Mouse (Mus musculus) Muller cell, postnatal 12 days (primary cell): ENCODE results near the gene Anapc10.
A peak's percentile ranks its signal among the peaks of the same experiment; 100 is the strongest.
"Not testable (repeated sequence)": the region's sequence is repeated elsewhere in the genome, so short reads cannot be mapped to it uniquely, and the experiment has no call there.

ENCODE experiments used
- DNase-seq: peaks from one replicate; pipeline ENCODE4 v3.0.0-alpha.2; 2015; ENCODE audit errors: inconsistent ontology term

Anapc10 gene

GRCm38 (mm10) chr8:79711064-79711961 lies at the start of gene Anapc10, which contains the start of gene Abce1:
Anapc10 (plus strand) TSS chr8:79711820.
Abce1 (minus strand) TSS chr8:79711740.
- peak; percentile 96 for DNase-seq

DNA sequence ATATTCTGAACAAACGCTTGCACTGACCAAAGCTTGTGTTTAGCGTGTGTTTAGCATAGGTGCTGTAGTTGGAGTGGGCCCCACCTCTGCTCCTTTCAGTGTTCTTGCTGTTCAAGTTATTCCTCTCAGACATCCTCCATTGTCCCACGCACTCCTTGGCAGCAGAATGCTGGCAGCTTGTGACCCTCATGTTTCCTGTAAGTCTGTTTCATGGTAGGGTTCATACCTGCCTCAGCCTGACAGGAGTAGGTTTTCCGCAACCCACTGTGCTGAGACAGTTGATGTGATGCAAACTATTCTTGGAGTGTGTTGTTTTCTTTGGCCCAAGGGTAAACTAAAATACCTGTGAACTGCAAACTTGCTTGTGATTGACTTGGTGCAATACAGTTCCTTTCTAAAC lies 35.2 kb upstream of the Anapc10 start:
- DNase-seq, result no peak

- DNase-seq, result peak; percentile 36
Measured at GRCm38 (mm10) chr8:79679005-79679404, 32.6 kb upstream of the Anapc10 start.

DNA sequence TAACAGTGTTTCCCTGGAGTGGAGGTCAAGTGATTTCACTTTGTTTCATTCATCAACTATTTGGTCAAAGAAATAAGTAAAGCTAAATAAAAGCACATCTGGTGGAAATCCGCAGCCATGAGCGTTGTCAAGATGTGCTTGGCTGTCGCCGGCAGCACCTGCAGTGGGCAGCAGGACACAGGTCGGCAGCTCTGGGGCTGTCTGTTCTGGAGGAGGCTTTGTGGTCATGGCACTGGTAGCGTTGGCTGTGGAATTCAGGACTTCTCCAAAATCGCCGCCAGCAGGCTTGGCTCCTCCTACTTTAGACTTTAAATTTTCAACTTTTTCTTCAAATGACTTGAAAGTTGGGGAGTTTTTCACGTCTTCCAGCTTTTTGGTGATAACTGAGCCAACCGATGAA lies 31.5 kb upstream of the Anapc10 start:
- DNase-seq, result peak; percentile 20

- DNase-seq, result peak; percentile 41
Measured at GRCm38 (mm10) chr8:79680555-79680954, 31.1 kb upstream of the Anapc10 start.

DNA sequence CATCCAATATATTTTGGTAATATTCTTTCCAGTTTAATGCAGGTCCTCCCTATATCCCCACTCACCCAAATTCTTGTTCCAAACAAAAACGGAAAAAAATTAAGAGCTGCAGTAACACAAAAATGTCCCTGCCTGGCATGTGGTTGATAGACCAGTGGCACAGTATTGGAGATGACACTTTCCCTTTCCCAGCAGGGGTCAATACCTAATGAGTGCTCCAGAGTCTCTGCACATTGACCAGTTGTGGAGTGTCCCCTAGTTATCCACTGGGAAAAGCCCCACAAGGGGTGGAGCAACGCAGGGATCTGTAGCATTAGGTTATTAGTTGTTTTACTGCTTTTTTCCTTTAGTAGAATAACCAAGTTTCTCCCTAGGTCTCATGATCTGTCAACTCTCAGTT lies 30.7 kb upstream of the Anapc10 start:
- DNase-seq, result peak; percentile 38

GRCm38 (mm10) chr8:79685927-79686326 lies 25.7 kb upstream of the Anapc10 start:
- DNase-seq, result not testable (repeated sequence)

DNA sequence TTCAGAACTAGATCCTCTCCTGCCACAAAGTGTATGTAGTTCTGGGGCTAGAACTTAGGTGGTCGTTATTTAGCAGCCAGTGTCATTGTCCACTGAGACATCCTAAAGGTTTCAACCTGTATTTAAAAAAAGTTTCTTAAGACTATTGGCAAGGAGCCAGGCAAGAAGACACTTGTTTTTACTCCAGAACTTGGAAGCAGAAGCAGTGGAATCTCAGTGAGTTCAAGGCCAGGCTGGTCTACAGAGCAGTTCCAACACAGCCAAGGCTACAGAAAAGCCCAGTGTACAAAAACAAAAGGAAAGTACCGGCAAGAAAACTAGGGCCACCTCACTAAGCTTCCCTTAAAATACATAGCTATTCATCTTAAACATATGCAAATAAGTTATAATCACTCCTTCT lies 19.1 kb upstream of the Anapc10 start:
- no peak for DNase-seq

DNA sequence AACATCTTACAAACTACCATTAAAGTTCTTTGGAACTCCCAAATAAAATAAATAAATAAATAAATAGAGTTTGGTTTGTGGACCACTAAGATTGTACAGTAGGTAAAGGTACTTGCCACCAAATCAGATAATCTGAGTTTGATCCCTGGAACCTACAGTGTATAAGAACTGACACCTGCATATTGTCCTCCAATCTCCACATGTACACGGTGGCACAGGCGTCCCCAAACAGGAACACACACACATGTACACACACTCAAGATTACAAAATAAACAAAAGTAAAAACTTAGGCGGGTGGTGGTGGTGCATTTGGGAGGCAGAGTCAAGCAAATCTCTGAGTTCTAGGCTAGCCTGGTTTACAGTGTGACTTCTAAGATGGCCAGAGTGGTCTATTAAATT lies 4.9 kb upstream of the Anapc10 start:
- DNase-seq, result no peak

GRCm38 (mm10) chr8:79712676-79713075 lies 1.1 kb downstream of the Anapc10 start:
- no peak for DNase-seq

- DNase-seq, result no peak
Measured at GRCm38 (mm10) chr8:79721537-79721936, 9.9 kb downstream of the Anapc10 start.

- DNase-seq, result no peak
Measured at GRCm38 (mm10) chr8:79723308-79723707, 11.7 kb downstream of the Anapc10 start.

DNA sequence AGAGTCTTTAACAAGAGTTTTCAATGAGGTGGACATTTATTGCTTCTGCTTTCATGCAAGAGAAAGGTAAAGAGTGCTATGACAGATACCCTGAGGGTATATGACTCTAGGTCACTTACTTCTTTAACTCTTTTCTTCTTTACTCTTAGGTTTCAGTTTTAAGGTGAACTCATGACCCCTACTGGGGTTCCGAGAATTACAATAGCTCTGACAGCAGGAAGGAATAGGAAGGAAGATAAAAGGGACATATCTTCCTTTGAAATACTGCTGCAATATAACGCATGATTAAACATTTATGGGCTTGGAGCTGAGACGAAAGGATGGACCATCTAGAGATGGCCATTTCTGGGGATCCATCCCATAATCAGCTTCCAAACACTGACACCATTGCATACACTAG lies 13.0 kb downstream of the Anapc10 start:
- DNase-seq, result no peak

DNA sequence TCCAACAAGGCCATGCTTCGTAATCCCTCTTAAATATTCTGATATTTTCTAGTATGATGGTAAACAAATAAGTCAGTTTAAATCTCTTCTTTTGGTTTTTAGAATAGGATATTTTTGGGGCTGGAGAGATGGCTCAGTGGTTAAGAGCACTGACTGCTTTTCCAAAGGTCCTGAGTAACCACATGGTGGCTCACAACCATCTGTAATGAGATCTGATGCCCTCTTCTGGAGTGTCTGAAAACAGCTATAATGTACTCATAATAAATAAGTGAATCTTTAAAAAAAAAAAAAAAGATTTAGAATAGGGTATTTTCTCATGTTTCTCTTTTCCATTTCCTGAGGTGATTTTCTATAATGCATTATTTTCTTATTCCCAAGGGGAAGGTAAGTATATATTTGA lies 16.3 kb downstream of the Anapc10 start:
- DNase-seq, result no peak

GRCm38 (mm10) chr8:79734304-79734703 lies 22.7 kb downstream of the Anapc10 start:
- DNase-seq, result peak; percentile 36

- DNase-seq, result peak; percentile 11
Measured at GRCm38 (mm10) chr8:79748171-79748570, 36.6 kb downstream of the Anapc10 start.

DNA sequence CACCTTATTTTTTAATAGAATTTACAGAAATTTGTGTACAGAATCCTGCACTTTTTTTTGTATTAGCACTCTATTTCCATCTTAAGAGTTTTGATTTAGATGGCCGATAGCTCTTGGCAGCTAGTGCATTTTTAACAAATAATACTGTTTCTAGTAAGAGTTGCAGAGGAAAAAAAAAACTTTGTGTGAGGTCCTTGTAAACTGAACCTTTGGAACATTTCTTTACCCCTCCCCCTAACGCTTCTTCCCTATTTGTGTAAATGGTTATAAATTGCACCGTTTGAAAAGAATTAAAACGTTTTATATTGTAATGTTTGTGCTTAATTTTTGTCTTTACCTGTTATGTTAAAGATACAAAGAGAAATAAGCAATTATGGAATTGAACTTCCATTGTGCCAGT lies 37.0 kb downstream of the Anapc10 start:
- DNase-seq, result no peak

DNA sequence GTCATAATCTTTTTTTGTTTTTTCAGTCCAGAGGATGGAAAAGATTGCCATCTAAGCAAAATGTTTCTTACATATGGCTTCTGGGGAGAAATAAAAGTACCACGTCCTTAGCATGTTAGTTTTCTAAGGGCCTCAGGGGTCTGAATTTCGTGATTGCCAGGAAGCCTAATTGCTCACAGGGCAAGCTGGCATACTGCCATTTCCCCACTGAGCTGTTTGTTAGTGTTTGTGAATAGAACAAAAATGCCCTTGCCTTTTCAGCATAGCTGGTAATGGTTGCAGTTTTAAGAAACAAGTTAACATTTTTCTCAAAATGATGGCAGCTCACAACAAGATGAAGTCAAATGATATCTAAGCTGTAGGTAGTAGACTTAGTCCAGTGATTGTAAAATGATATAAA lies 38.7 kb downstream of the Anapc10 start:
- peak; percentile 52 for DNase-seq

- DNase-seq, result not testable (repeated sequence)
Measured at GRCm38 (mm10) chr8:79794873-79795272, 83.3 kb downstream of the Anapc10 start.

DNA sequence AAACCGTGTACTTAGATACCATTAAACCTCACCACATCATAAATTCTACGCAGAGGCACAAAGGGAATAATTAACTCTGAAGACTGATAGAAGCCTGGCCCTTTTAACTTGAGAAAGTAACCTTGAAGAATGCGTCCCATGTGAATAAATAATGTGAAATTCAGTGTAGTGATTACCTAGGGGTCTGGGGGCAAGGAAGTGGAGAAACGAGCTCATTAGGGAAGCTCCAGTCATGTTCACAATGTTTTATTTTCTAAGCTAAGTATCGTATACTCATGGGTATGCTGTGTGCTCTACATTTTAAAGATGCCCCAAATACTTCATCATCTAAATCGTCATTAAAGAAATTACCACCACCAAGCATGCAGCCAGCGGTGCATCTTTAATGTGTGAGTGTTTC lies 85.1 kb downstream of the Anapc10 start:
- DNase-seq, result no peak

DNA sequence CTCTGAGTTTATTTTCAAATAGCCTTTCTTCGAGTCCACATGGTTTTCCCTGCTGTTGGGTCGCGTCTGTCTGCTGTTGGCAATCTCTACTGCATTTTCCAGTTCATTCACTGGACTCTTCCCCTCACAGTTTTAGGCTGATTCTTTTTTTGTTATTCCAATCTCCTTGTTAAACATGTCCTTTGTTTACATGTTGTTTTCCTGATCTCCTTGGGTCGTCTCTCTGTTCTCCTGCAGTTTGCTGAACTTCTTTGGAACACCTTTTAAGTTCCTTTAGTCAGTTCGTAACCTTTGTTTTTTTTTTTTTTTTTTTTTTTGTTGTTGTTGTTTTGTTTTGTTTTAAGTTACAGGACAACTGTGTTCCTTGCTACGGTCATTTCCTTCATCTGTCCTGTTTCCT lies 92.9 kb downstream of the Anapc10 start:
- DNase-seq, result no peak

- DNase-seq, result peak; percentile 33
Measured at GRCm38 (mm10) chr8:79806971-79807370, 95.4 kb downstream of the Anapc10 start.

- DNase-seq, result no peak
Measured at GRCm38 (mm10) chr8:79826534-79826933, 114.9 kb downstream of the Anapc10 start.
